Mouse (Mus musculus): Measurements from ENCODE around the gene Lgals7. TPM values are rescaled to one million over a fixed set of nuclear protein-coding genes. Genes with fewer than 3 reads are reported as not detected.

The Lgals7 gene
- polyA plus RNA-seq, 1 experiment, result 4.3 TPM

- no peak for TF ChIP-seq CTCF (IDR thresholded peaks at IDR 0.05; ENCODE audit: borderline replicate concordance, insufficient read depth, low read length)
- TF ChIP-seq POLR2A (IDR thresholded peaks at IDR 0.05; ENCODE audit: low read depth, low read length), result no peak
- Histone ChIP-seq H3K4me3 (ENCODE audit: insufficient read depth, low read length) (no peak overlapping the region), H3K27ac (ENCODE audit: insufficient read depth, low read length) (no peak overlapping the region), H3K4me1 (ENCODE audit: control insufficient read depth, insufficient read depth, low read length) (peaks cover 6% of the 10 kb centered on the region; the same call in 1 of the 2 replicates)
Observed at GRCm38 (mm10) chr7:28827338-28827737, 36.3 kb upstream of the Lgals7 start.

DNA sequence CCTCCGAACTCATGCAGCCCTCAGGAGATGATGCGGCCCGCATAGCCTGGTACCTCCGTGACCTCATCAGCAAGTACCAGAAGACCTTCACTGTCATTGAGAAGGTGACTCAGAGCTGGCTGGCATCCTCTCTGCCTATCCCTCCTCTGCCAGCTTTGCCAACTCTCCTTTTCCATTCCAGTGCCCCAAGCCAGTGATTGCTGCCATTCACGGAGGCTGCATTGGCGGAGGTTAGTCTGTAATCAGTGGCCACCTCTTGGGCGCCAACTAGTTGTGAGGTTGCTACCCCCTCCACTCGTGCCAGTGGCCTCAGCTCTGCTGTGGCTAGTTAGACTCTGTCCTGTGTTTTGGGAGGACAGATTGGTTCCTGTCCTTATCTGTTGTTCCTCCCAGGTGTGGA, 33.8 kb upstream of the Lgals7 start:
- no peak overlapping the region for H3K4me3 ChIP-seq (ENCODE audit: insufficient read depth, low read length)
- TF ChIP-seq POLR2A (IDR thresholded peaks at IDR 0.05; ENCODE audit: low read depth, low read length) (no peak), CTCF (IDR thresholded peaks at IDR 0.05; ENCODE audit: borderline replicate concordance, insufficient read depth, low read length) (no peak)
- H3K27ac ChIP-seq (ENCODE audit: insufficient read depth, low read length), result no peak overlapping the region
- H3K4me1 ChIP-seq (ENCODE audit: control insufficient read depth, insufficient read depth, low read length), result peaks cover 4% of the 10 kb centered on the region; the same call in 1 of the 2 replicates

DNA sequence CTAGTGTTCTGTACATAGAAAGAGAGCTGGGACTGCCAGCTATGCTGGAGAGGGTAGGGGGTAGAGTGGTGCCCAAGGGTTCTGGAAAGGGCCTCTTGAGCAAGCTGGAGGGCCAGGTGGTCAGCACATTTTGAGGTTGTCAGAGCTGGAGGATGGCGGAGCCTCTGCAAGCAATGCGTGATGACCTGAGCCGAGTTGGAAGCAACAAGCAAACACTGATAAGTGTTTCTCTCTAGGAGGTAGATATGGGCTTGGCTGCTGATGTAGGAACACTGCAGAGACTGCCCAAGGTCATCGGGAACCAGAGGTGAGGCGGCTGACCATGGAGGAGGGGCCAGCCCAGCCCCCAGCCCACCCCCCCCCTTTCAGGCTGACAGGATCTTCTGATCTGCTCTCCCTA, 32.7 kb upstream of the Lgals7 start:
- Histone ChIP-seq H3K4me3 (ENCODE audit: insufficient read depth, low read length) (no peak overlapping the region), H3K4me1 (ENCODE audit: control insufficient read depth, insufficient read depth, low read length) (peaks cover under 1% of the 10 kb centered on the region; the same call in 1 of the 2 replicates), H3K27ac (ENCODE audit: insufficient read depth, low read length) (no peak overlapping the region)
- TF ChIP-seq POLR2A (IDR thresholded peaks at IDR 0.05; ENCODE audit: low read depth, low read length), result no peak
- no peak for TF ChIP-seq CTCF (IDR thresholded peaks at IDR 0.05; ENCODE audit: borderline replicate concordance, insufficient read depth, low read length)

GRCm38 (mm10) chr7:28831411-28832125, 32.1 kb upstream of the Lgals7 start:
- TF ChIP-seq CTCF (IDR thresholded peaks at IDR 0.05; ENCODE audit: borderline replicate concordance, insufficient read depth, low read length) (no peak), POLR2A (IDR thresholded peaks at IDR 0.05; ENCODE audit: low read depth, low read length) (no peak)
- no peak overlapping the region for H3K27ac ChIP-seq (ENCODE audit: insufficient read depth, low read length)
- H3K4me1 ChIP-seq (ENCODE audit: control insufficient read depth, insufficient read depth, low read length), result no peaks in the 10 kb centered on the region
- no peak overlapping the region for H3K4me3 ChIP-seq (ENCODE audit: insufficient read depth, low read length)

DNA sequence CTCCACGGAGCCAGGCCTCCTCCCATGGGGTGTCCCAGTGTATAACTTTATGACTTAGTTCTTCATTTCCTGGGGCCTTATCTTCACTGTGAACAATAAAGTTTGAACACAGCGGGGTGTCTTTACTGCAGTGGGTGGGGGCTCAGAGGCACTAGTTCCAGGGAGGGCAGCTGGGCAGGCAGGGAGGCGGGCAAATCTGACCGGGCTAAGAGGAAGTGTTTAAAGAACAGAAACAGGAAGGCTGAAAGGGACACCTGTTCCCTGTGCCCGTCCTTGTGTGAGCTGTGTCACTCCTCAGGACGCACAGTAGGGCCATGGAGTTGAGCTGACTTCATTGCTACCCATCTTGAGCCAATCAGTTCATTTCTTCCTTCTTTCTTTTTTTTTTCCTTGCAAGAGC, 31.5 kb upstream of the Lgals7 start:
- TF ChIP-seq CTCF (IDR thresholded peaks at IDR 0.05; ENCODE audit: borderline replicate concordance, insufficient read depth, low read length) (no peak), POLR2A (IDR thresholded peaks at IDR 0.05; ENCODE audit: low read depth, low read length) (no peak)
- Histone ChIP-seq H3K4me1 (ENCODE audit: control insufficient read depth, insufficient read depth, low read length) (no peaks in the 10 kb centered on the region), H3K27ac (ENCODE audit: insufficient read depth, low read length) (no peak overlapping the region), H3K4me3 (ENCODE audit: insufficient read depth, low read length) (no peak overlapping the region)

GRCm38 (mm10) chr7:28833723-28834347, 29.8 kb upstream of the Lgals7 start, which contains the start of gene Lgals4:
Lgals4 (plus strand) TSS chr7:28833854.
- Histone ChIP-seq H3K4me3 (ENCODE audit: insufficient read depth, low read length) (no peak within 1 kb of the TSS), H3K4me1 (ENCODE audit: control insufficient read depth, insufficient read depth, low read length) (no peaks in the 10 kb centered on the region), H3K27ac (ENCODE audit: insufficient read depth, low read length) (no peak within 1 kb of the TSS)
- TF ChIP-seq CTCF (IDR thresholded peaks at IDR 0.05; ENCODE audit: borderline replicate concordance, insufficient read depth, low read length) (no peak), POLR2A (IDR thresholded peaks at IDR 0.05; ENCODE audit: low read depth, low read length) (no peak)

- no peak for TF ChIP-seq CTCF (IDR thresholded peaks at IDR 0.05; ENCODE audit: borderline replicate concordance, insufficient read depth, low read length)
- TF ChIP-seq POLR2A (IDR thresholded peaks at IDR 0.05; ENCODE audit: low read depth, low read length), result no peak
- Histone ChIP-seq H3K4me3 (ENCODE audit: insufficient read depth, low read length) (no peak overlapping the region), H3K27ac (ENCODE audit: insufficient read depth, low read length) (no peak overlapping the region), H3K4me1 (ENCODE audit: control insufficient read depth, insufficient read depth, low read length) (no peaks in the 10 kb centered on the region)
Observed at GRCm38 (mm10) chr7:28836936-28837335, 26.7 kb upstream of the Lgals7 start.

GRCm38 (mm10) chr7:28838331-28838730, 25.3 kb upstream of the Lgals7 start:
- Histone ChIP-seq H3K4me1 (ENCODE audit: control insufficient read depth, insufficient read depth, low read length) (no peaks in the 10 kb centered on the region), H3K4me3 (ENCODE audit: insufficient read depth, low read length) (no peak overlapping the region), H3K27ac (ENCODE audit: insufficient read depth, low read length) (no peak overlapping the region)
- TF ChIP-seq POLR2A (IDR thresholded peaks at IDR 0.05; ENCODE audit: low read depth, low read length) (no peak), CTCF (IDR thresholded peaks at IDR 0.05; ENCODE audit: borderline replicate concordance, insufficient read depth, low read length) (no peak)

- no peak for TF ChIP-seq POLR2A (IDR thresholded peaks at IDR 0.05; ENCODE audit: low read depth, low read length)
- no peak for TF ChIP-seq CTCF (IDR thresholded peaks at IDR 0.05; ENCODE audit: borderline replicate concordance, insufficient read depth, low read length)
- H3K4me1 ChIP-seq (ENCODE audit: control insufficient read depth, insufficient read depth, low read length), result 0 out of 2 replicates have a peak, but pooled peaks cover 3% of the 10 kb centered on the region
- no peak overlapping the region for H3K27ac ChIP-seq (ENCODE audit: insufficient read depth, low read length)
- no peak overlapping the region for H3K4me3 ChIP-seq (ENCODE audit: insufficient read depth, low read length)
Observed at GRCm38 (mm10) chr7:28847273-28847672, 16.4 kb upstream of the Lgals7 start.

- no peak overlapping the region for H3K27ac ChIP-seq (ENCODE audit: insufficient read depth, low read length)
- 0 out of 2 replicates have a peak, but pooled peaks cover 3% of the 10 kb centered on the region for H3K4me1 ChIP-seq (ENCODE audit: control insufficient read depth, insufficient read depth, low read length)
- H3K4me3 ChIP-seq (ENCODE audit: insufficient read depth, low read length), result no peak overlapping the region
- TF ChIP-seq CTCF (IDR thresholded peaks at IDR 0.05; ENCODE audit: borderline replicate concordance, insufficient read depth, low read length) (no peak), POLR2A (IDR thresholded peaks at IDR 0.05; ENCODE audit: low read depth, low read length) (no peak)
Observed at GRCm38 (mm10) chr7:28849700-28850236, 13.9 kb upstream of the Lgals7 start.

Measured in embryonic fibroblast, embryonic 13.5 days (primary cell).